Mouse (Mus musculus) intestine, postnatal 0 days (tissue): ENCODE results near the gene Ero1lb. TPM values are rescaled to one million over a fixed set of nuclear protein-coding genes. Genes with fewer than 3 reads are reported as not detected.

Source experiments
- ATAC-seq: fragments of 200-750 bp; cut with Nextera tagmentation; 2 replicates; pipeline ENCODE4 v1.8.0; 2017; ENCODE audit warnings: mild to moderate bottlenecking, moderate TSS enrichment, moderate library complexity
- H3K27ac ChIP-seq: fragments of 300-500 bp; sonication (generic); 2 replicates; pipeline ENCODE4 v1.5.1; 2014; ENCODE audit warnings: mild to moderate bottlenecking, low read depth, low read length, moderate library complexity
- H3K27me3 ChIP-seq: fragments of 300-500 bp; sonication (generic); replicated peaks from 2 replicates; pipeline ENCODE4 v1.6.1; 2014; ENCODE audit warnings: low read length, mixed read lengths; ENCODE audit not compliant: control insufficient read depth, insufficient read depth
- H3K36me3 ChIP-seq: fragments of 300-500 bp; sonication (generic); 2 replicates; pipeline ENCODE4 v1.6.1; 2014; ENCODE audit warnings: mild to moderate bottlenecking, moderate library complexity; ENCODE audit not compliant: control insufficient read depth, insufficient read depth
- H3K4me1 ChIP-seq: fragments of 300-500 bp; sonication (generic); replicated peaks from 2 replicates; pipeline ENCODE4 v1.6.1; 2014; ENCODE audit warnings: antibody characterized with exemption, low read length, mixed read lengths; ENCODE audit not compliant: control insufficient read depth, insufficient read depth
- H3K4me2 ChIP-seq: fragments of 300-500 bp; sonication (generic); replicated peaks from 2 replicates; pipeline ENCODE4 v1.6.1; 2014; ENCODE audit warnings: low read depth, mild to moderate bottlenecking, moderate library complexity
- H3K4me3 ChIP-seq: fragments of 300-500 bp; sonication (generic); 2 replicates; pipeline ENCODE4 v1.5.1; 2014; ENCODE audit warnings: low read depth, low read length
- H3K9ac ChIP-seq: fragments of 300-500 bp; sonication (generic); 2 replicates; pipeline ENCODE4 v1.6.1; 2014; ENCODE audit warnings: mild to moderate bottlenecking, low read depth, low read length
- H3K9me3 ChIP-seq: fragments of 300-500 bp; sonication (generic); 2 replicates; pipeline ENCODE4 v1.6.1; 2016; ENCODE audit warnings: mixed run types; ENCODE audit not compliant: control insufficient read depth
- CTCF ChIP-seq: sonication (generic); IDR thresholded peaks from 2 replicates; pipeline ENCODE4 v1.5.1; 2016; ENCODE audit warnings: low read depth, mild to moderate bottlenecking, control low read depth, antibody characterized with exemption, moderate library complexity
- WGBS: fragments of 180-500 bp; shearing (Covaris S2); extraction: QIAGEN DNeasy Blood & Tissue Kit; methylation state at CpG from one replicate; pipeline ENCODE4 v1.1.7; 2014; 5-methylcytosine and 5-hydroxymethylcytosine counted together
- polyA plus RNA-seq: library from polyadenylated mRNA; unstranded; fragments of >200 nt; fragmentation: Nextera tagmentation; extraction: Ambion mirVana; gene quantifications from 2 replicates; pipeline ENCODE4 v1.2.1, GENCODE M21; 2015

Gene Ero1lb
- polyA plus RNA-seq = 6.1 and 6.5 TPM in 2 replicates

DNA sequence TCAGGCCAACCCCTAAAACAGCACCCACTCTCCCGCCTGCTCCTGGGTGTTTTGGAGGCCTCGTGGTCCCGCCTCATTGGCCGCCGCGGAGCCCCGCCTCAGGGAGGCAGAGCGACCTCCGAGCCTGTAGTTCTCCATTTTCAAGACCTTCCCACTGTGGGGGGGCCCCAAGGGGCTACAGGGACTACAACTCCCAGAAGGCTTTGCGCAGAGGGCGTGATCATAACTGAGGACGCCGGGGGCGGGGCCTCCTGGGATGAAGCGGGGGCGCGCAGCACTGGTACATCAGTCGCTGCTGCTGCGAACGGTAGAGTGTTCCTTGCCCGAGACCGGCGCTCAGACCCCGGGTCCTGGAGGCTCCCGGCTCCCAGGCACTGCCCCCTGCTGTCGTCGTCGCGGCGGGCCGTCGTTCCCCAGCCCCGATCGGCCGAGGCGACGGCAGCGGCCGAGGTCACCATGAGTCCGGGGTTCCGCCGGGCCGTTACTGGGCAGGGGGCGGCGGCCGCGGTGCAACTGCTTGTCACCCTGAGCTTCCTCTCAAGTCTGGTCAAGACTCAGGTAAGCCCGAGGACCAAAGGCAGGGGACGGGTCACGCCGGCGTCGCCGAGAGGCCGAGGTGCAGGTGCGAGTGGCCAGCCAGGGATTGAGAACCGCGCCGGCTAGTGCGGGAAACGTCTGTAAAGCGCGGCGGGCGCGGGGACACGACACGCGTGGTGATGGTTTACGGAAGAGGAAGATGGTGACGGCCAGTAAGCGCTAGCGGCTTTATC lies at the start of gene Ero1lb:
Gene Ero1lb (plus strand): TSS at position 254 of the 770 bp plus-strand sequence.
- H3K36me3 ChIP-seq = no peaks in the 10 kb centered on the region
- H3K27ac ChIP-seq = no peak within 1 kb of the TSS
- peak; percentile 59 for TF ChIP-seq CTCF
- no peaks in the 10 kb centered on the region; the same call in none of the 2 replicates for H3K27me3 ChIP-seq
- H3K4me2 ChIP-seq = peak within 1 kb of the TSS; percentile 92
- no peaks in the 10 kb centered on the region; the same call in 1 of the 2 replicates for H3K4me1 ChIP-seq
- no peaks in the 10 kb centered on the region for H3K9me3 ChIP-seq
- peak; percentile 96 for ATAC-seq
- peak within 1 kb of the TSS; percentile 48 for H3K9ac ChIP-seq
- WGBS = under 1% methylated on average over 70 of the region's 73 CpGs
- H3K4me3 ChIP-seq = peak within 1 kb of the TSS; percentile 88

DNA sequence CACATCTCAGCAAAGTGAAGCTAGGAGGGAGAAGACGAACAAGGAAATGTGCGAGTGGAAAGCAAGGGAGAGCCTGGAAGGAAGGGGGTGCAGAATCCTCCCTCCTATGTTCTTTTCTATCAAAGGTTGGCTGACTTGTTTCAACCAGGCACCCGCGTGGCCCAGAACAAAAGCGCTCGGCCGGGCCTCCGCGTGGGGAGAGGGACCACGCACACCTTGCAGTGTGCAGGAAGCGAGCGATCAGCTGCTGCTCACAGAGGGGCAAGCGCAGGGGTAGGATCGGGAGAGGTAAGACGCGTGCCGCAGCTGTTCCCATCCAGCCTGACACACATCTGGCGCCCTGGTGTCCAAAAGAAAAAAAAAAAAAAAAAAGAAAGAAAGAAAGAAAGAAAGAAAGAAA lies 46.3 kb upstream of the Ero1lb start:
- Histone ChIP-seq H3K4me1 (no peaks in the 10 kb centered on the region), H3K27me3 (no peaks in the 10 kb centered on the region), H3K4me2 (peak overlapping the region; percentile 96), H3K9ac (0 out of 2 replicates have a peak overlapping the region, but pooled peaks have one; percentile 50), H3K4me3 (peak overlapping the region; percentile 51), H3K27ac (no peak overlapping the region), H3K9me3 (no peaks in the 10 kb centered on the region), H3K36me3 (no peaks in the 10 kb centered on the region)
- 2% methylated on average over 18 of the region's 18 CpGs for WGBS
- no peak for ATAC-seq
- no peak for TF ChIP-seq CTCF

DNA sequence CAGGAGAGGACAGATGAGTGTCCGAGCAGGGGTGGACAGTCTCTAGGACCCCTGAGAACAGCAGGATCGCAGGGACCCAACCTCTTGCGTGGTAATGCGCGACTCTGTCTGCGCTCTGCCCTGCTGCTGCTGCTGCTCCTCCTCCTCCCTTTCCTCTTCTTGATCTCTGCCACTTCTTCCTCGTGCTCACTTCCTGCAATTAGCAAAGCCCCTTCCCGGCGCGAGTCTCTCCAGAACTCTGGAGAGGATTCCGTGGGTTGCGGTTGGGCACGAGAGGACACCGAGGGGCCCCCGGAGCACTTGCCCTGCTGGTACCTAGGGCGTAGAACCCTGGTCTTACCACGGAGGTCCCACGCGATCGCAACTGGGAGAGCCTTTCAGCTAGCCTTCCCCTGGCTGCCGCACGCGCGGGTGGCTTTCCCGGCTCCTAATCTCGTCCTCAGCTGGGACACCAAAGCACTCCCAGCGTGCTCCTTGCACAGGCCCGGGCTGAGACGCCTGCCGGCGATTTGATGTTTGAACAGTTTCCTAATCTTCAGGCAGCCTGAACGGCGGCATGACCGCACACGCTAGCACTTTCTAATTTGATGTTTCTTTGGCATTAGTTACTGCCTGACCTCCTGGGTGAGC lies 45.6 kb upstream of the Ero1lb start, which contains the start of gene Edaradd:
Gene Edaradd (minus strand): TSS at position 484 of the 630 bp plus-strand sequence.
- H3K9ac ChIP-seq = peak within 1 kb of the TSS; percentile 50
- no peaks in the 10 kb centered on the region for H3K9me3 ChIP-seq
- no peaks in the 10 kb centered on the region for H3K27me3 ChIP-seq
- TF ChIP-seq CTCF = peak; percentile 65
- peak within 1 kb of the TSS; percentile 51 for H3K4me3 ChIP-seq
- H3K4me2 ChIP-seq = peak within 1 kb of the TSS; percentile 96
- H3K36me3 ChIP-seq = no peaks in the 10 kb centered on the region
- peak; percentile 59 for ATAC-seq
- WGBS = under 1% methylated on average over 35 of the region's 35 CpGs
- H3K4me1 ChIP-seq = no peaks in the 10 kb centered on the region
- no peak within 1 kb of the TSS for H3K27ac ChIP-seq

DNA sequence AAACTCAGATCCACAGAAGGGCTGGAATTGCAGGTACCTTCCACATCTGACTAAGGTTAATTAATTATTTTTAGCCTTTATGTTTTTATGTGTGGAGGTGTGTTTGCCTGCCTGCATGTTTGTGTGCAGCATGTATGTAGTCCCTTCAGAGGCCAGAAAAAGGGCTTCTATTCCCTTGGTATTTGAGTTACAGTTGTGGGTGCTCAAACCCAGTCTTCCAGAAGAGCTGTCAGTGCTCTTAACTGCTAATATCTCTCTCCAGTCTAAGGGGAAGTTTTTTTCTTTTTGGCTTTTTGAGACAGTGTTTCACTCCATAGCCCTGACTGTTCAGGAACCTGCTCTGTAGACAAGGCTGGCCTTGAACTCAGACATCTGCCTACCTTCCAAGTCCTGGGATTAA lies 43.3 kb upstream of the Ero1lb start:
- Histone ChIP-seq H3K4me2 (no peak overlapping the region), H3K27me3 (no peaks in the 10 kb centered on the region), H3K4me3 (no peak overlapping the region), H3K4me1 (no peaks in the 10 kb centered on the region), H3K36me3 (no peaks in the 10 kb centered on the region), H3K9me3 (no peaks in the 10 kb centered on the region), H3K9ac (no peak overlapping the region), H3K27ac (no peak overlapping the region)
- no peak for TF ChIP-seq CTCF
- ATAC-seq = no peak

DNA sequence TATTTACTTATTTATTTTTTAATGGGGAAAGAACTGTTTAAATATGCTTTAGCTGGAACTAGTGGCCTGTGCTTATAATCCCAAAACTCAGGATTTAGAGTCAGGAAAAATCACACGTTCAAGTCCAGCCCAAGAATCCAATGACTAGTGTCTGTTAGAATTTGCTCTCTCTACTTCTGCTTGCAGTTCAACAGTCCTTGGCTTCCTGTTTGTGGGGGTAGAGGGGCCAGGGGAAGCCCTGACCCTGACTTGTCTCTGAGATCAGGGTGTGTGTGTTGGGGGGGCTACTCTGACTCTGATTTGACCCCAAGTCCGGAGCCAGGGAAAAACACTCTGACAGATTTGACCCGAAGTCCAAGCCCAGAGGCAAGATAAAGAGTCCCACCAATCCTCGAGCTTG lies 40.0 kb upstream of the Ero1lb start:
- H3K27ac ChIP-seq = no peak overlapping the region
- H3K4me3 ChIP-seq = no peak overlapping the region
- H3K4me1 ChIP-seq = no peaks in the 10 kb centered on the region
- no peaks in the 10 kb centered on the region for H3K27me3 ChIP-seq
- no peak overlapping the region for H3K9ac ChIP-seq
- H3K9me3 ChIP-seq = no peaks in the 10 kb centered on the region
- no peaks in the 10 kb centered on the region for H3K36me3 ChIP-seq
- no peak for TF ChIP-seq CTCF
- ATAC-seq = no peak
- WGBS = 83% methylated on average over 4 of the region's 4 CpGs
- H3K4me2 ChIP-seq = no peak overlapping the region

DNA sequence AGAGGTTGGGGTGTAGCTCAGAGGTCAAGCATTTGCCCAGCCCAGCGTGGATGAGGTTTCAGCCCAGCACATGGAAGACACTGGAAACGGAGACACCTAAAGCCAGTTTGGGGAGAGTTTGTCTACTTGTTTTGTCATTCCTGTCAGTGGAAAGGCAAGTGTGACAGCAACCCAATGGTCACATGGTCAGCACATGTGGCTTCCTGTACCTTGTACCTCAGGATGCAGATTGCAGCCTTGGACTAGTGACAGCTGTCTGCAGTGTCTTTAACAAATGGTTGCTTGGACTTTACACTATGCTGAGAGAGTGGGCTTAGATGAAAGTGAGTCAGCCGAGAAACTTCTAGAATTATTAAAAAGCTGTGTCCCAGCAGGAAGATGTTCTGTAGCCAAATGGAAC lies 31.0 kb upstream of the Ero1lb start:
- ATAC-seq = peak; percentile 95
- H3K4me1 ChIP-seq = no peaks in the 10 kb centered on the region
- H3K27ac ChIP-seq = no peak overlapping the region
- H3K4me2 ChIP-seq = no peak overlapping the region
- no peak overlapping the region for H3K9ac ChIP-seq
- H3K36me3 ChIP-seq = no peaks in the 10 kb centered on the region
- no peaks in the 10 kb centered on the region for H3K27me3 ChIP-seq
- no peak overlapping the region for H3K4me3 ChIP-seq
- 0 out of 2 replicates have a peak, but pooled peaks cover 2% of the 10 kb centered on the region for H3K9me3 ChIP-seq
- TF ChIP-seq CTCF = no peak
- 62% methylated on average over 3 of the region's 3 CpGs for WGBS
